Mouse (Mus musculus) lung, postnatal 4 days (tissue): ENCODE results near the gene Bub1b.

Experiments used
- DNase-seq, 2 experiments: peaks; one replicate each; pipeline ENCODE4 v3.0.0; 2021

The Bub1b gene

DNA sequence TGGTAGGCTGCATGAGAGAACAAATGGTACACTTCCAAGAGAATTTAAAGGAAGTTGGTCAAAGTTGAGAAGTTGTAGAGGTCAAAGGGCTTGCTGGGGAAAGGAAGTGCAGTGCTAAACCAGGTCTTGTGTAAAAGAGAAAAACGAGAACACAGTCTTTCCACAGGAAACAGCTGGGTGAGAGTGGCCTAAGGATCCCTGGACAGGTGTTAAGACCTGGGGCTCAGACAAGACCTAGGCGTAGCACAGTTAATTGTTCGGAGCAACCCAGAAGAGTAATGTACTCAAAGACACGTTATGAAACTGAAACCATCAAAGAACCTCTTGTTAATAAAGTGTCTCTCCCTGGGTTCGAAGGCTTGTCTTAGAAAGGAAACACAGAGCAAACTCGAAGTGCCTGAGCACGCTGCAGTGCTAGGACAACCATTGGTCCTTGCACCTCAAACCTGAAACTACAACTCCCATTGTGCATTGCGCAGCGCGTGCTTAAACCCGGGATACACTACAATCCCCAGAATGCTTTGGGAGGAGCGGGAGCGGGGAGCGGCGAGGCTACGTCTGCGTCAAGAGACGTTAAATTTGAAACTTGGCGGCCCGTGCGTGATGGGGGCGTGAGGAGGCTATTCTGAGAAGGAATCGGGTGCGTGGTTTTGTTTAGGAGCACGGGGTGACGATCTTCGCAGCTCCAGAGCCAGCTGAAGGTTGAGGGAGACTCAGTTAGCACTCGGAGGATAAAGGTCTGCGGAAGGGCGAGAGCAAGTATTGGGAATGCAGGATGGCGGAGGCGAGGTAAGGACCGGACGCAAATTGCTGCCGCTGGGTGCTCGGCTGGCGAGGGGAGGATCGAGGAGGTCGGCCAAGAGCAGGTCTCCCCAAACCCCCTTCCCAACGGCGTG, at the start of gene Bub1b:
Gene Bub1b (plus strand): TSS at position 539 of the 896 bp plus-strand sequence.
- peak; percentile 91 to 94 for DNase-seq

DNA sequence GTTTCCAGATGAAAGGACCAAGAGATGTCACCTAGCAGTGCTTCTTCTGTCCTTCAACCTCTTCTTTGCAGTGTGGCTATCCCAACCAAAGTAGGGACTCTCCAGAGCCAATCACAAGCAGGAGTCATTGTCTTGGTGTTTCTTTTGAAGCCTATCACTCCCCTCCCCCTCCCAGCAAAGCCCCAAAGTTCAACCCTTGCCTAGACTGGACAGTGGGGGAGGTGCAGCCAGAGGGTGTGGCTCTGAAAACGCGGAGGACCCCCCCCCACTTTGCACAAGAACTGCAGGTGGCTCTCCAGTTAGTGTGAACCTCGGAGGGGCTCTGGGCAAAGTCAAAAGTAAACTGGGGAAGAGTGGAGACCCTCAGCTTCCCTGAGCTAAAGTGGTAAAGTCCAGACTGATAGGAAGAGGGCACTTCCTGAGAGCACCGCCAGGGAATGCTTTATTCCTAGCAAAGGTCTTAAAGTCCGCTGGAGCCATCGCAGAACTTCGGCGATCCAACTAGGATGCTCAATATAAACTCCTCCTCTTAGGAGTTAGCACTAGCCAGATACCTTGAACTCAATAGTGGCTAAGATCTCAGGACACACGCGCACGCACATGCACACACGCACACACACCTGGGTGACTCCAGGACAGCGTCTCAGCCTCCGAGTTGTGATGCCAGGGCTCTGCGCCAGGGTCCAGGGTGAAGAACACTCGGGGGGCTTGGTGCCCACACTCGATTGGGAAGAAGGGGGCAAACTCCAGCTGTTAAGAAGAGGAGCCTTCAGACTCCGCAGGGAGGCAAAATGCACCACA, 49.4 kb upstream of the Bub1b start:
- peak in 1 of 2 experiments; percentile 42 for DNase-seq

DNA sequence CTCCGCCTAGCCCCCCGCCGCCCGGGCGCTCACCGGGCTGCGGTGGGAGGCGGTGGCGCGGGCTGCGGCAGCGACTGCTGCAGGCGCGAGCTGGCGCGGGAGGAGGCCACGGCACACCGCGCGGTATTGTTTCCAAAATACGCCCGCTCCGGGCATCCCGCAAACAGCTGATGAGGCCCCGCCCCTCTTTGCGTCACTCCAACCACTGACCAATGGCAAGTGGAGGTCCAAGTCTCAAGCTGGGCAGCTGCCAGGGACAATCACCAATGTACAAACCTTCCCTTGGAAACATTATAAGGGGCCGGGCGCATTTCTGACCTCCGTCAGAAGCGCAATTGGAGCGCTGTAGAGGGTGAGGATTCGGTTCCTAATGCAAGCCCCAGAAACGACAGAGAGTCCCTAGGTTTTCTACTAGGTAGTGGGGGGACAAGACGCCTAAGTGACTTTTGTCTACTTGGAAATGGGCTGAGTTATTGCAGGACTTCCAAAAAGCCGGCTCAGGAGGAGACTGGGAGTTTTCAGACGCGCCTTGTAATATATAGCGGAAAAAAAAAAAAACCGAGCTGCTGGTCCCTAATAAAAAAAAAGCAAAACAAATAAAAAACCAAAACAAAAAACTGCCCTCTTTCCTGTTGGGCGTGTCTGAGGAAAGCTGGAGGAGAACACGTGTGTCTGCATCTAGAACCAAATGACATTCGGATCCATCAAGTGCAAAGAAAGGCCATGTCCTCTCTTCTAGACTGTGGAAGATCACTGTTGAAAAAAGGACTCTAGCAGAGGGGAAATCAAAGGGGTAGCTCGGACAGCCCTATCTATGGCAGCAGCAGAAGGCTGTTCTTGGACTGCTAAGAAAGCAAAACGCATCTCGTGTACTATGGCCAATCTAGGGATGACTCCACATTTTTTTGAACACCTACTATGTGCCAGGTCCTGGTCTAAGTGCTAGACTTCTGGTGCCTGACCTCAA, 48.2 kb upstream of the Bub1b start, which contains the start of gene Bmf:
Gene Bmf (minus strand): TSS at position 181 of the 967 bp plus-strand sequence.
- peak; percentile 99 for DNase-seq

DNA sequence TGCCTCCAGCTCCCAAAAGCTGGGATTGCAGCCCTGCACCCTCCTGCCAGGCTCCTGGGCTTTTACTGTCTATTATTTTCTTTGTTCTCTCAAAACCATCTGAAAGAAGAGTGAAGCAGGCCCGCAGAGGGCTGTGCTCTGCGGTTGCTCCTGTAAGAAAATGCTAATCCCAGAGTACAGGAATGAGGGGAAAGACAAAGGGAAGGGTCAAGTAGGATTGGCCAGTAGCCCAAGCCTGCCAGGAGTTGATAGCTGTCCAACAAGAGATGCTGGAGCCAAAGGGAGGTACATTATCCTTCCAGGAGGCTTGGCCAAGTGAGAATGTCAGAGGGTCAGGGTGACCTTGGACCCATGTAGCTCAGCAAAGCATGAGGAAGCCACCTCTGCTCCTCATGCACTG, 46.4 kb upstream of the Bub1b start:
- no peak for DNase-seq

DNA sequence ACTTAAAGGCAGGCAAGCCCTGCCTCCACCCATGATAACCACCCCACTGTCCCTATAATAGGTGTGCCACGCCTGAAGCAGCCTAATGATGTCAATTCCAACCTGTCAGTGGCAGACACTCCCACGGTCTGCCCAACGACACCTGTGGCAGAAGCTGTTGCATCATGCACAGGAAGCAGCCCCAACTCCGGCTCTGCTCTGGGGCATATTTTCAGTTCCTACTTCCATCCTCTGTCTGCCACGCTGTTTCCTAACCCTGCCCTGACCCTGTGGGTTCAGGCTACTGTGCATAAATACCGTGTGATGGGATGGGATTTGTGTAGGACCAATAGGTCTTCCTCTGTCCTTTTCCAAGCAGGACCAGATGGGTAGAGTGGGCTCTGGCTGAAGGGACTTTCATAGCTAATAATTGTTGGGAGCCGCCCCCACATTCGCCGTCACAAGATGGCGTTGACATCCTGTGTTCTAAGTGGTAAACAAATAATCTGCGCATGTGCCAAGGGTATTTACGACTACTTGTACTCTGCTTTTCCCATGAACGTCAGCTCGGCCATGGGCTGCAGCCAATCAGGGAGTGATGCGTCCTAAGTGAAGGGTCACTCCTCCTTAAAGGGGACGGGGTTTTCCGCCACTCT, 43.5 kb upstream of the Bub1b start:
- peak; percentile 61 to 75 for DNase-seq

DNA sequence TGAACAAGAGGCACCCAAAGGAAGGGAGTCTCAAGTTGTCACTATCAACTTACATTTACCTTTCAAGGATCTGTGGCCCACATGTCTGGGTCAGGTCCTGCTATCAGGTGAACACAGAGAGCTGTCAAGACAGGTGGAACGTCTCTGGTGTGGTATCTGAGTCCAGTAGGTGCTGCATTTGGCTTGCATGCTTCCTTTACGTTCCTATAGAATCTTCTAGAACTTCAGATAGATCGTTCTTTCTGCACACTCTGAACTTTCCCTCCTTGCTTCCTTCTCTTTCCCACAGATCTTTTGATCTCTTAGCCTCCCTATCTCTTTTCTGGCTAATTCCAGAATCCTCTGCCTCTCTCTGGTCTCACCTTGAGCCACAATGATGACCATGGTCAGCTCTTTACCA, 39.6 kb upstream of the Bub1b start:
- DNase-seq = no peak

DNA sequence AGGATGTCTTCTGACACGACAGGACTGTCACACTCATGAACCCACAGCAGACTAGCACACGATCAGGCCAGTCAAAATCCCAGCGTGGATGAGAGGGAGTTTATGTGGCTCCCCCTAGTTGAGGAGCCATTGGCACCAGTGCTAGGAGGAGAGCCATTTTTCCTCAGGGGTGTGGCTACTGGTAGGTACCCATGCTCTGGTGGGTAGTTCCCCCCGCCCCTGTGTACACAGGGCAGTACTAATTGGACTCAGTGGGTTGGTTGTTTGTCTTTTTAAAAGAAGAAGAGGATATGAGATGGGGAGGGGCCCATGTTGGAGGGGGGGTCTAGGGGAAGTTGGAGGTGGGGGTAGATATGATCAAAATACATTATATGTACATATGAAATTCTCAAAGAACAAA, 36.0 kb upstream of the Bub1b start:
- DNase-seq = no peak

DNA sequence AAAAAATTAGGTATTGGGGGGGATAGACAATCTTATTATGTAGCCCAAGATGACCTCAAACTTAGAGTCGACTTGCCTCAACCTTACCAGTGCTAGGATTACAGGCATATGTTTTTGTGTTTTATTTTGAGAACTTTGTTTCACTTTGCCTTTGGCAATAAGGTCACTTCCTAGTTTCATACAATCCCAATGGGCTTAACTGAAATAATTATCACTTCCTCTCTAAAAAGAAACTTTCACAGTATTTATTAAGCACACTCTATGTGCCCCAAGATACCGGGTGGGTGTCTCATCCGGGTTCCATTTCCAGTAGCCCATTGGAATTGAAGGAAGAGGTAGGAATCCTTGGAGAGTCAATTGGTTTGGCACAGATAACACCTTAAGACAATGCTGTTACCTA, 35.6 kb upstream of the Bub1b start:
- no peak for DNase-seq

DNA sequence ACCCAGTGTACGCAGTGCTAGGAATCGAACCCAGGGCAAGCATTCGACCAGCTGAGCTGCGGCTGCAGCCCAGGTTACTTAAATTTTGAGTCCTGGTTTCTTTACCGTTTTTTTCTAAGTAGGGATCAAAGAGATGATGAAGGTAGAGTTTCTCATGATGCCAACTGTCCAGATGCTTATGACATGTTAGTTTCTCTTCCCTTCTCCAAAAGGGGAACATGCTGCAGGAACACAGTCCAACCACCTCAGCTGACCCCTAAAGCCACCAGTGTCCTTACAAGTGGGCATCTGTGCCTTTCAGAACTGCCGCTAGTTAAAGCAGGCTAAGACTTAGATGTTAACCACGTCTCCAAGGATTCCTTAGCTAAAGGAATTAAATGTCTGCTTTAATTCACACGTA, 30.8 kb upstream of the Bub1b start:
- no peak for DNase-seq

DNA sequence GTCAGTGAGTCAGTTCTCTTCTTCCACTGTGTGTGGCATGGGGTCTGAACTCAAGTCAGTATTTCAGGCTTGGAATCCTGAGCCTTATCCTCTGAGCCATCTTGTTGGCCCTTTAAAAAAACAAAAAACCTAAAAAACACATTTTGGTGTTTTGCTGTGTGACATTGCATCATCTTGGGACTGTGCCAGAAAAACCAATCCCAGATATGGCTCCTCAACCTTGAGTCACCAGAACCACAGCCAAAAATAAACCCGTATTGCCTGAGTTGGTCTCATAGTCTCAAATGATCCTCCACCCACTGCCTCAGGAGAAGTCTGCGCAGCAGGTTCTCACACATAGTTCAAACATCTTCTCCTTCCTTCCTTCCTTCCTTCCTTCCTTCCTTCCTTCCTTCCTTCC, 27.1 kb upstream of the Bub1b start:
- no peak for DNase-seq

DNA sequence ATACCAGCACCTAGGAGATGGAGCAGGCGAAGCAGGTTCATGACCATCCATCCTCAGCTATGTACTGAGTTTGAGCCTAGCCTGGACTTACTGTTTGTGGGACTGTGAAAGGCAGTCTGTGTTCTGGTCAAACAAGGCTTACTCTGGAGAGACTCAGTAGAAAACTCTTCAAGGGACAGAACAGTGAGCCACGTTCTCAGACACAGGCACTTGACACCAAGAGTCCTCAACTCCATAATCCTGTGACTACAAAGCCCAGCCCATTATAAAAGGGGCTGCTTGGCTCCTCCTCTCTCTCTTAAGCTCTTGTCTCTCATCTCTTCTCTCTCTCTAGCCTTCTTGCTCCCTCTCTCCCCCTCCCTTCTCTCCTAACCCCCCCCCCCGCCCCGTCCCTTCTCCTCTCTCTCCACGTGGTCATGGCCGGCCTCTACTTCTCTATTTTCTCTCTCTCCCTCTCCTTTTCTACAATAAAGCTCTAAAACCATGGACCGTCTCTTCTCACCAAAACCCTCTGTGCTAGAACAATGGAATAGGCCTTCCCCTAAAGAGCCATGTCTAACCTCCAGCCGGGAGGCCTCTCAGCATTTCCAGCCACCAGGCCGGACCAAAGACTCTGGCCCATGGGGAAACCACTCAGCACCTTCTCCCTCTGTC, 25.7 kb upstream of the Bub1b start:
- DNase-seq = no peak

DNA sequence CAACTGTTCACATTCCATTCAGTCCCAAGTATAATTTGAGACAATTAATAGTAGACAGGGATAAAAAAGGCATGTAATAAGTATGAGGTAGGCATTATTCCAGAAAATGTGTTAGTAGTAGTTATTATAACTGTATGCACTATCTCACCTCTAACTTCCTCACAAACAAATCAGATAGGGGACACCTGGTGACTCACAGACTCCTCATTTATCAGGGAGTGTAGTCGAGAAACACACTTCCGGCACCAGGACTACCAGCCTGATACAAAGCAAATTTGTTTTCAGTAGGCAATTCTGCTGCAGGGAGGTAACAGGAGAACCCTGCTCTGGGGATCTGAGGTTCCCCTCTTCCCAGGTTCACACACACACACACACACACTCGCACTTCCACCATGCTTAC, 24.9 kb upstream of the Bub1b start:
- no peak for DNase-seq

DNA sequence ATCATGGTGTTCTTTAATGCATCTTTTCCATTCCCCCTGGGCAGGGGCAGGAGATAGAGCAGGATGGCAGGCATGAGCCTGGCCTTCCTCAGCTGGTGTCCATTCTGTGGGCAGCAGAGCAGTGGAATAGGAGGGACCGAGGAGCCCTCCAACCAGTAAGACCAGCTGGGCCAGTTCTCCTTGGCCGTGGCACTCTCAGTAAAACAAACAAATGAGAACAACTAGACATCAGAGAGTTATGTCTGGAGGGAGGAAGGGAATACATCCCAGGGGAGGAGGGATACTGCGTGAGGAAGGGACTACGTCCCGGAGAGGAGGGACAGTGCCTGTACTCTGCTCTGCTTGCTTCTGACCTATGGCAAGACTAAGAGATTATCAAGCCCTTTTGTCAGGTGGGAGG, 12.0 kb upstream of the Bub1b start:
- peak; percentile 64 to 76 for DNase-seq

DNA sequence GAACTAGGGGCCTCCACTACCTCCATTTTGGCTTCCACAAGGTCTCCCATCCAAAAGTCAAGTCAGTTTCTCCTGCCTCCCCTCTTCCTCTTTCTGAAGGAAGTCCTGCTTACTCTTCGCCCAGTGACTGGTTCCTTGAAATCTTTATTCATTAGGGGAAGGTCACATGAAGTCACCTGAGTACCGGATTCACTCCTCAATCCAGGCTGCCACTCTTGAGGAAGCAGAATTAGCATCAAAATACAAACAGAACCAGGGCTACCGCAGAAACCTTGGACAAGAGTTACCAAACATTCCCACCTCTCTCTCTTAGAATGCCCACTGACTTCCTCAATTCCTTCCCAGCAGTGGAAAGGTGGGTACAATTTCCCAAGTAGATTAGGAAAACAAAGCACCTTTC, 10.3 kb upstream of the Bub1b start:
- no peak for DNase-seq

DNA sequence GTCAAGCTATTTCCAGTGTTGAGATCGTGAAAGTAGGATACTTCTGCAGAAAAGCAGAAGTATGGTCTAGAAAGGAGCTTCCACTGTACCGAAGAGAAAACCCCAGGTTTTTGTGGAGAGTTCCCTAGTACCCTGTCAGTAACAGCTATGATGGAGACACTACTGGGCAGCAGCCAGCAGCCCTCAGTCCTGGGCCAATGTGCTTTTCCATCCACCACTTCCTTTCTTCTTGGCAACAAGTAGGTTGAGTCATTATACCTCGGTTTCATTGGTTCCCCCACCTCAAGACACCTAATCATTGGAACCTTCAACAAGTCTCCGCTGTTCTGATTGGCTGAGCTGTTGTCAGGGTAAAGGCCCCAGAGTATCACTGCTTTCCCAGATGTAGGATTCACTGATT, 6.9 kb upstream of the Bub1b start:
- no peak for DNase-seq

DNA sequence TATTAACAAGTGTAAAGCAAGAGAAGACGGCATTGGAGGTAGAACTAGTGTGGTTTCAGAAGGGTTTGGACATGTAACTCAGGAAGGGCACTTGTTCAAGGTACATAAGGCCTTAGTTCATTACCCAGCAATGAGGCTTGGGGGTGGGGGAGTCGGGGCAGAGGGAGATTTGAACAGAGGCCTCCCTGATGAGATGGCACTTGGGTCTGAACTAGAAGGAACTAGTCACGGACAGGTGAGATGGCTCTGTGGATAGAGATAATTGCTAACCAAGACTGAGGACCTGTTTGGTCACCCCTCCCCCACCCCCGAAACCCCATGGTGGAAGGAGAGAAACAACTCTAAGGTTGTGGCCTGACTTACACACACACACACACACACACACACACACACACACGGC, 1.1 kb downstream of the Bub1b start:
- DNase-seq = no peak

DNA sequence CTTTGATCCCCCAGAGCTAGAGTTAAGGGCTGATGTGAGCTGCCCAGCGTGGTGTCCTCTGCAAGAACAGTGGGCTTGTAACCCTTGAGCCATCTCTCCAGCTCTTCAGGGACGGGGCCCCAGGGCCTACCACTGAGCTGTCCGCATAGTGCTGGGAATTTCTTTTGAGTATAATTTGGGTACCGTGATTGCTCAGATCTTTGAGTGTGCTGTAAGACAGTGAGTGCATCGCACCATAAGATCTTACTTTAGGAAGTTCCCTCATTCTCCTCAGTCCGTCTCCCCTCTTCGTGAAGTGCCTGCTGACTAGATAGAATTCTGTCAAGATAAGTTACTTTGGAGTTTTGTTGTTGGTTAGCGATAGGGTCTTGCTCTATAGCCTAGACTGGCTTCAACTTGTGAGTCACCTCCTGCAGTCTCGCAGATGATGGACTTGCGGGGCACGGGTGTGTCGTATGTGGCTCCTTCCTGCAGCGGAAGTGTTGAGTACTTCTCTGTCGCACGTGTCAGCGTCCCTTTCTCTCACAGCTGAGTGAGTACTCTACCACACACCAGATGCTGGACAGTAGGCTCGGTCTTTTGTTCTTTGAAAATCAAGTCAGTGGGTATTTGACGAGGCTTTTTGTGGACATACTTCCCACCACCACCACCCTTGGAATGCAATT, 3.7 kb downstream of the Bub1b start:
- DNase-seq = no peak

DNA sequence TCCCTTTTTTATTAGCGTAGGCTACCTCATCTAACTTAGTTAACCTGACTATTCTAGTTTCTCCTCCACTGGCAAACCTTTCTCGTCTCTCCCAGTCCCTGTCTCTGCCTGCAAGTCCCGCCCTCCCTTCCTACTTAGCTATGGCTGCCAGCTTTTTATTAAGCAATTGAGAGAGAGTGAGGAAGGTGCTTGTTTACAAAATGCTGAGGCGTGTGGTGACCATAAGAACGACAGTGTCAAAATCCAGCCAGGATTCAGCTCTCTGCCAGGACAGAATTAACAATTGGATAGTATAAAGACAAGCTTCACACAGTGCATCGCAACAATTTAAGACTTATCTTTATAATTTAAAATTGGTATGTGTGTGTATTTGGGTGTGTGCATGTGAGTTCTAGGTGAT, 6.1 kb downstream of the Bub1b start:
- no peak for DNase-seq

DNA sequence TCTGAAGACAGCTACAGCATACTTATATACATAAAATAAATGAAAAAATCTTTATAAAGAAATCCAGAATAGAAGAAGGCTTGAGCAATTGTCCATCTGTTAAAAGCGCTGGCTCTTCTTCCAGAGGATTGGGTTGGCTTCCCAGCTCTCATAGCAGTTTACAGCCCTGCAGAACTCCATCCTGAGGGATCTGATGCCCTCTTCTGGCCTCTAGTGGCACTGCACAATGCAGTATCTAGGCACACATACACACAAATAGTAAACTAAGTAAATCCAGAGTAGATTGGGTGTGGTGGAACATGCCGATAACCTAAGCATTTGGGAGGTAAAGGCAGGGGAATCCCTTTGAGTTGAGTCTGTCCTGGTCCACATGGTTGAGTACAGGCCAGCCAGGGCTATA, 8.0 kb downstream of the Bub1b start:
- peak in 1 of 2 experiments; percentile 59 for DNase-seq

DNA sequence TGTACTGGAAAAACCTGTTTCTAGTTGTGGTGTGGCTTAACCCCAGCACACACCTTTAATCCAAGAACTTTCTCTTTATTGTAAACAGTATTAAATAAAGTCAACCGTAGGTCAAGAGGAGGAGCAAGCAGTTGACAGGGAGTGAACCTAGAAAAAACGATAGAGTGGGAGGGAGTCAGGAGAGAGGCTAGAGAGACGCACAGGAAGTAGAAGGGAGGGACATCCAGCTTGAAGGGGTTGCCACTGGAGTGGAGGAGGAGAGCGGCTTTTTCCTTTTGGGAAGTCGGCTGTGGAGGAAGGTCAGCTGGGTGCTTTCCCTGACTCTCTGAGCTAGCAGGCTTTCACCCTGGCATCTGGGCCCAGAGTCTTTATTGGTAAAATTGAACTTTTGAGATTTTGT, 9.0 kb downstream of the Bub1b start:
- DNase-seq = no peak

DNA sequence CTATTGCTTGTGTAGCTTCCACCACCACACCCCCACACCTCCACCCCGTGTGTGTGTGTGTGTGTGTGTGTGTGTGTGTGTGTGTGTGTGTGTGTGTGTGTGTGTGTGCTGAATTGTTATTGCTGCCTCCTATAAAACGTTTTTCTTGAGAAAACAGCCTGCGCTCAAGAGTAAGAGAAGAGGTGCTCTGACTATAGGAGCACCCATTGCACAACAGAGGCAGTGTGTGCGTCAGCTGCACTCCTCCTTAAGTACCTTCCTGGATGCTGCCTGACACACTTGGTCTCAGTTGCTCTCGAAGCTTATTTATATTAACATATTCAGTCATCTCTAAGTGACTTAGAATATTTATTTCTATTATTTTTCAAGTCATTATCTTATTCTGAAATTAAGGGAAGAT, 20.0 kb downstream of the Bub1b start:
- peak; percentile 30 to 61 for DNase-seq
